Mouse (Mus musculus) layer of hippocampus, postnatal 36 days (tissue): ENCODE results near the gene Acta2. TPM values are rescaled to one million over a fixed set of nuclear protein-coding genes. Genes with fewer than 3 reads are reported as not detected.

Source experiments
- DNase-seq, 2 experiments: peaks; one replicate each; pipeline ENCODE4 v3.0.0; 2022
- total RNA-seq, 2 experiments: library from RNA; stranded (reverse); gene quantifications; 2 replicates each; pipeline ENCODE4 v1.2.3; 2021

The Acta2 gene
- total RNA-seq, 2 experiments from 2014 or later, result 13.7 to 16.7 TPM

- DNase-seq, result no peak
Observed at GRCm38 (mm10) chr19:34191645-34192007, 63.8 kb downstream of the Acta2 start.

Other genes starting within 250 kb of the Acta2 start
- not detected for gene Lipk, start 247.3 kb downstream of the Acta2 start, total RNA-seq
- not detected for gene Lipn, start 188.2 kb downstream of the Acta2 start, total RNA-seq
- gene Lipm, start 154.7 kb downstream of the Acta2 start, total RNA-seq, result under 1 TPM in 1 of 2 experiments, not detected in 1; 0.51 TPM
- not detected for gene Ankrd22, start 89.5 kb downstream of the Acta2 start, total RNA-seq
- gene Stambpl1, start 63.4 kb downstream of the Acta2 start, total RNA-seq, result 10 to 100 TPM; 20.4 to 20.8 TPM
- 1 to 10 TPM; 1.6 to 3.5 TPM for gene Fas, start 35.1 kb upstream of the Acta2 start, total RNA-seq
- 1 to 10 TPM in 1 of 2 experiments, under 1 TPM in 1; 0.50 to 1.2 TPM for gene Ch25h, start 219.6 kb upstream of the Acta2 start, total RNA-seq